Mouse (Mus musculus): Measurements from ENCODE around the gene Rps19bp1. TPM values are rescaled to one million over a fixed set of nuclear protein-coding genes. Genes with fewer than 3 reads are reported as not detected.

The Rps19bp1 gene
- polyA plus RNA-seq (2015; fragmentation: Nextera tagmentation; extraction: Ambion mirVana): 53.5 and 62.7 TPM in 2 replicates

DNA sequence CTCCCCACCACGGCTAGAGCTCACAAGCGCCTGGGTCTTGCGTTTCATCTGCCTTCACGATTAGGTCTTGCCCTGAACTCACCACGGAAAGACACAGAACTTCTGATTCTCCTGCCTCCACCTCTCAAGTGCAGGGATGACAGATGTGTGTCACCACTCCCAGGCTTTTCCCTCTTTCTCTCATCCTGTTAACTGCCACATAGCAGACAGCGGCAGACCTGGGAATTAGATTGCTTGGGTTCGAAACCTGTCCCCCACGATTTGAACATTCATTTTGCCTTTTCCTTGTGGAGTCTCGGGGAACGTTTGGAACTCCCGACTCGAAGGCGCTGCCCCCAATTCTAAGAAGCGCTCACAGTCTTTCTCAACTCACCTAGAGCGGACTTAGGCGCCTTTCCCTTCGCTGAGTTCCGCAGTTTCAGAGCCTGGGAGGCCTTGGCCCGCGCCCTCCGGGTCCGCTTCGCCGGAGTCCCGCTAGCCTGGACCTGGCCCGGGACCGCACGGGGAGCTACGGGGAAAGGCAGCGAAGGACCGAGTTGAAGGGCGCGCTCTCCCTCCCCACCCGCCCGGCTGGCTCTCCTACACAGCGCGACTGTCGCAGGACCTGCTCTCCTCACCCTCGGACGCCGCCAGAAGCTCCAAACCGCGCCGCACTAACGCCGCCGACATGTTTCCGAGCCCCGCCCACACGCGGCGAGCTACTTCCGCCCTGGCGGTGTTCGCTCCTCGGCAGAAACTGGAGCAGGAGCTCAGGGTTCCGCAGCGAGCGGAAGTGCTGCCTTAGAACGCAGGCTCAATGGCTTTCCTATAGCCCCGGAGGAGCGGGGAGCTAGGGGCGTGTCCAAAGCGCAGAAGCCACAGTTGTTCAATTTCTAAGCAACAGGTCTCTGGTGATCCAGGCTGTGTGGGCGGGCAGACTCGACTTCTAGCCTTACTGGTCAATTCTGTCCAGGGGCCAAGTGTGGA, at the start of gene Rps19bp1:
Gene Rps19bp1 (minus strand): TSS at position 706 of the 966 bp plus-strand sequence.
- ATAC-seq (replicated peaks; ENCODE audit: low FRiP score, low read depth) (peak; percentile 75), DNase-seq (ENCODE audit: low spot score) (peak; percentile 96)
- WGBS: 2% methylated on average over 66 of the region's 66 CpGs
- peak within 1 kb of the TSS; percentile 88 for H3K4me3 ChIP-seq (replicated peaks; ENCODE audit: low read depth, low read length)
- TF ChIP-seq CTCF (IDR thresholded peaks at IDR 0.05; ENCODE audit: low read depth): no peak
- peak within 1 kb of the TSS; percentile 63 for H3K27ac ChIP-seq
- H3K36me3 ChIP-seq (ENCODE audit: insufficient read depth, low read length): no peaks in the 10 kb centered on the region
- H3K9me3 ChIP-seq (replicated peaks; ENCODE audit: low read length): no peaks in the 10 kb centered on the region
- H3K9ac ChIP-seq (ENCODE audit: low read depth, low read length): peak within 1 kb of the TSS; percentile 86
- H3K4me2 ChIP-seq (ENCODE audit: low read length): peak within 1 kb of the TSS; percentile 70
- peaks cover 4% of the 10 kb centered on the region; the same call in 1 of the 2 replicates for H3K4me1 ChIP-seq (replicated peaks; ENCODE audit: insufficient read depth, low read length)
- H3K27me3 ChIP-seq (ENCODE audit: insufficient read depth, low read length): no peaks in the 10 kb centered on the region

- Histone ChIP-seq H3K4me3 (replicated peaks; ENCODE audit: low read depth, low read length) (no peak overlapping the region), H3K9me3 (replicated peaks; ENCODE audit: low read length) (no peaks in the 10 kb centered on the region), H3K4me2 (ENCODE audit: low read length) (no peak overlapping the region), H3K9ac (ENCODE audit: low read depth, low read length) (no peak overlapping the region), H3K27ac (no peak overlapping the region), H3K4me1 (replicated peaks; ENCODE audit: insufficient read depth, low read length) (no peaks in the 10 kb centered on the region), H3K36me3 (ENCODE audit: insufficient read depth, low read length) (no peaks in the 10 kb centered on the region), H3K27me3 (ENCODE audit: insufficient read depth, low read length) (no peaks in the 10 kb centered on the region)
- no peak for TF ChIP-seq CTCF (IDR thresholded peaks at IDR 0.05; ENCODE audit: low read depth)
- DNase-seq (ENCODE audit: low spot score) (peak; percentile 27), ATAC-seq (replicated peaks; ENCODE audit: low FRiP score, low read depth) (no peak)
- 22% methylated on average over 8 of the region's 8 CpGs for WGBS
Measured at GRCm38 (mm10) chr15:80306146-80306545, 42.0 kb upstream of the Rps19bp1 start.

GRCm38 (mm10) chr15:80304188-80304587, 40.1 kb upstream of the Rps19bp1 start:
- DNase-seq (ENCODE audit: low spot score) (no peak), ATAC-seq (replicated peaks; ENCODE audit: low FRiP score, low read depth) (no peak)
- Histone ChIP-seq H3K9ac (ENCODE audit: low read depth, low read length) (no peak overlapping the region), H3K4me3 (replicated peaks; ENCODE audit: low read depth, low read length) (no peak overlapping the region), H3K9me3 (replicated peaks; ENCODE audit: low read length) (no peaks in the 10 kb centered on the region), H3K27me3 (ENCODE audit: insufficient read depth, low read length) (no peaks in the 10 kb centered on the region), H3K4me1 (replicated peaks; ENCODE audit: insufficient read depth, low read length) (no peaks in the 10 kb centered on the region), H3K27ac (no peak overlapping the region), H3K36me3 (ENCODE audit: insufficient read depth, low read length) (no peaks in the 10 kb centered on the region), H3K4me2 (ENCODE audit: low read length) (no peak overlapping the region)
- TF ChIP-seq CTCF (IDR thresholded peaks at IDR 0.05; ENCODE audit: low read depth): no peak
- WGBS: 72% methylated on average over 12 of the region's 12 CpGs

- WGBS: 45% methylated on average over 14 of the region's 14 CpGs
- H3K36me3 ChIP-seq (ENCODE audit: insufficient read depth, low read length): no peaks in the 10 kb centered on the region
- H3K4me1 ChIP-seq (replicated peaks; ENCODE audit: insufficient read depth, low read length): no peaks in the 10 kb centered on the region
- H3K27me3 ChIP-seq (ENCODE audit: insufficient read depth, low read length): no peaks in the 10 kb centered on the region
- no peaks in the 10 kb centered on the region for H3K9me3 ChIP-seq (replicated peaks; ENCODE audit: low read length)
- no peak overlapping the region for H3K4me3 ChIP-seq (replicated peaks; ENCODE audit: low read depth, low read length)
- no peak overlapping the region for H3K27ac ChIP-seq
- no peak for DNase-seq (ENCODE audit: low spot score)
- no peak overlapping the region for H3K9ac ChIP-seq (ENCODE audit: low read depth, low read length)
- ATAC-seq (replicated peaks; ENCODE audit: low FRiP score, low read depth): no peak
- H3K4me2 ChIP-seq (ENCODE audit: low read length): no peak overlapping the region
- TF ChIP-seq CTCF (IDR thresholded peaks at IDR 0.05; ENCODE audit: low read depth): no peak
Measured at GRCm38 (mm10) chr15:80303779-80304178, 39.7 kb upstream of the Rps19bp1 start.

GRCm38 (mm10) chr15:80297146-80297545, 33.0 kb upstream of the Rps19bp1 start:
- ATAC-seq (replicated peaks; ENCODE audit: low FRiP score, low read depth): no peak
- no peak overlapping the region for H3K4me2 ChIP-seq (ENCODE audit: low read length)
- H3K9ac ChIP-seq (ENCODE audit: low read depth, low read length): no peak overlapping the region
- no peaks in the 10 kb centered on the region for H3K36me3 ChIP-seq (ENCODE audit: insufficient read depth, low read length)
- H3K9me3 ChIP-seq (replicated peaks; ENCODE audit: low read length): no peaks in the 10 kb centered on the region
- H3K27me3 ChIP-seq (ENCODE audit: insufficient read depth, low read length): no peaks in the 10 kb centered on the region
- WGBS: 100% methylated on average over 1 of the region's 1 CpGs
- H3K27ac ChIP-seq: no peak overlapping the region
- DNase-seq (ENCODE audit: low spot score): no peak
- TF ChIP-seq CTCF (IDR thresholded peaks at IDR 0.05; ENCODE audit: low read depth): peak; percentile 38
- H3K4me1 ChIP-seq (replicated peaks; ENCODE audit: insufficient read depth, low read length): no peaks in the 10 kb centered on the region
- H3K4me3 ChIP-seq (replicated peaks; ENCODE audit: low read depth, low read length): no peak overlapping the region

- H3K4me3 ChIP-seq (replicated peaks; ENCODE audit: low read depth, low read length): no peak overlapping the region
- H3K36me3 ChIP-seq (ENCODE audit: insufficient read depth, low read length): no peaks in the 10 kb centered on the region
- 14% methylated on average over 10 of the region's 10 CpGs for WGBS
- H3K9ac ChIP-seq (ENCODE audit: low read depth, low read length): no peak overlapping the region
- peaks cover 3% of the 10 kb centered on the region; the same call in 1 of the 2 replicates for H3K4me1 ChIP-seq (replicated peaks; ENCODE audit: insufficient read depth, low read length)
- no peaks in the 10 kb centered on the region for H3K9me3 ChIP-seq (replicated peaks; ENCODE audit: low read length)
- peaks cover 34% of the 10 kb centered on the region for H3K27me3 ChIP-seq (ENCODE audit: insufficient read depth, low read length)
- H3K4me2 ChIP-seq (ENCODE audit: low read length): no peak overlapping the region
- ATAC-seq (replicated peaks; ENCODE audit: low FRiP score, low read depth) (no peak), DNase-seq (ENCODE audit: low spot score) (peak; percentile 78)
- TF ChIP-seq CTCF (IDR thresholded peaks at IDR 0.05; ENCODE audit: low read depth): peak; percentile 74
- H3K27ac ChIP-seq: no peak overlapping the region
Measured at GRCm38 (mm10) chr15:80289436-80289835, 25.3 kb upstream of the Rps19bp1 start.

Measured in kidney, postnatal 0 days (tissue).